Mouse (Mus musculus) hindbrain, embryonic 15.5 days (tissue): ENCODE results near the gene Lrp10. TPM values are rescaled to one million over a fixed set of nuclear protein-coding genes. Genes with fewer than 3 reads are reported as not detected.
A peak's percentile ranks its signal among the peaks of the same experiment; 100 is the strongest.

ENCODE experiments used
- ATAC-seq: fragments of 200-750 bp; cut with Nextera tagmentation; 2 replicates; pipeline ENCODE4 v1.8.0; 2017; ENCODE audit warnings: low read depth, moderate number of reproducible peaks, moderate TSS enrichment; ENCODE audit not compliant: low FRiP score
- H3K27ac ChIP-seq: fragments of 300-500 bp; sonication (generic); replicated peaks from 2 replicates; pipeline ENCODE4 v1.5.1; 2015; ENCODE audit warnings: mild to moderate bottlenecking, inconsistent platforms
- H3K27me3 ChIP-seq: fragments of 300-500 bp; sonication (generic); 2 replicates; pipeline ENCODE4 v1.6.1; 2015; ENCODE audit warnings: control low read depth, inconsistent platforms
- H3K36me3 ChIP-seq: fragments of 300-500 bp; sonication (generic); 2 replicates; pipeline ENCODE4 v1.6.1; 2015; ENCODE audit warnings: control low read depth, inconsistent platforms
- H3K4me1 ChIP-seq: fragments of 300-500 bp; sonication (generic); replicated peaks from 2 replicates; pipeline ENCODE4 v1.6.1; 2015; ENCODE audit warnings: control low read depth, inconsistent platforms
- H3K4me2 ChIP-seq: fragments of 300-500 bp; sonication (generic); 2 replicates; pipeline ENCODE4 v1.6.1; 2015; ENCODE audit warnings: moderate library complexity, mild to moderate bottlenecking, inconsistent platforms
- H3K4me3 ChIP-seq: fragments of 300-500 bp; sonication (generic); 2 replicates; pipeline ENCODE4 v1.5.1; 2015; ENCODE audit warnings: mild to moderate bottlenecking, inconsistent platforms
- H3K9ac ChIP-seq: fragments of 300-500 bp; sonication (generic); 2 replicates; pipeline ENCODE4 v1.6.1; 2015; ENCODE audit warnings: inconsistent platforms
- H3K9me3 ChIP-seq: fragments of 300-500 bp; sonication (generic); 2 replicates; pipeline ENCODE4 v1.6.1; 2016; ENCODE audit warnings: control low read depth, inconsistent platforms
- WGBS: fragments of 180-500 bp; shearing (Covaris S2); methylation state at CpG from one replicate; pipeline ENCODE4 v1.1.7; 2015; 5-methylcytosine and 5-hydroxymethylcytosine counted together
- polyA plus RNA-seq: library from polyadenylated mRNA; unstranded; fragments of >200 nt; fragmentation: Nextera tagmentation; extraction: Ambion mirVana; gene quantifications from 2 replicates; pipeline ENCODE4 v1.2.1, GENCODE M21; 2015

The Lrp10 gene
- polyA plus RNA-seq, 1 experiment from 2014 or later = 34.3 TPM

GRCm38 (mm10) chr14:54482498-54482897, 18.6 kb downstream of the Lrp10 start:
- Histone ChIP-seq H3K4me2 (no peak overlapping the region), H3K4me1 (peaks cover 15% of the 10 kb centered on the region), H3K9ac (no peak overlapping the region), H3K27me3 (0 out of 2 replicates have a peak, but pooled peaks cover 4% of the 10 kb centered on the region), H3K9me3 (no peaks in the 10 kb centered on the region), H3K27ac (no peak overlapping the region), H3K4me3 (no peak overlapping the region), H3K36me3 (no peaks in the 10 kb centered on the region)
- WGBS = 37% methylated on average over 9 of the region's 9 CpGs
- no peak for ATAC-seq

- H3K27me3 ChIP-seq = no peaks in the 10 kb centered on the region
- 93% methylated on average over 7 of the region's 7 CpGs for WGBS
- H3K27ac ChIP-seq = no peak overlapping the region
- no peaks in the 10 kb centered on the region for H3K36me3 ChIP-seq
- no peak overlapping the region for H3K9ac ChIP-seq
- H3K4me1 ChIP-seq = peaks cover 6% of the 10 kb centered on the region; the same call in 1 of the 2 replicates
- no peak overlapping the region for H3K4me2 ChIP-seq
- ATAC-seq = no peak
- H3K4me3 ChIP-seq = no peak overlapping the region
- no peaks in the 10 kb centered on the region for H3K9me3 ChIP-seq
Observed at GRCm38 (mm10) chr14:54485899-54486298, 22.0 kb downstream of the Lrp10 start.

GRCm38 (mm10) chr14:54487732-54488131, 23.8 kb downstream of the Lrp10 start:
- Histone ChIP-seq H3K4me3 (no peak overlapping the region), H3K27me3 (no peaks in the 10 kb centered on the region), H3K27ac (no peak overlapping the region), H3K36me3 (no peaks in the 10 kb centered on the region), H3K9ac (no peak overlapping the region), H3K4me1 (peaks cover 6% of the 10 kb centered on the region; the same call in 1 of the 2 replicates), H3K4me2 (no peak overlapping the region), H3K9me3 (no peaks in the 10 kb centered on the region)
- WGBS = 61% methylated on average over 2 of the region's 2 CpGs
- ATAC-seq = no peak

- no peak overlapping the region for H3K27ac ChIP-seq
- no peak overlapping the region for H3K9ac ChIP-seq
- no peaks in the 10 kb centered on the region for H3K9me3 ChIP-seq
- H3K36me3 ChIP-seq = no peaks in the 10 kb centered on the region
- H3K27me3 ChIP-seq = no peaks in the 10 kb centered on the region
- H3K4me1 ChIP-seq = peaks cover 6% of the 10 kb centered on the region; the same call in 1 of the 2 replicates
- no peak overlapping the region for H3K4me3 ChIP-seq
- H3K4me2 ChIP-seq = no peak overlapping the region
- ATAC-seq = no peak
Observed at GRCm38 (mm10) chr14:54488350-54488749, 24.4 kb downstream of the Lrp10 start.

GRCm38 (mm10) chr14:54492345-54493131, 28.6 kb downstream of the Lrp10 start:
- 69% methylated on average over 18 of the region's 18 CpGs for WGBS
- H3K4me2 ChIP-seq = no peak overlapping the region
- no peak overlapping the region for H3K27ac ChIP-seq
- no peak overlapping the region for H3K9ac ChIP-seq
- no peaks in the 10 kb centered on the region for H3K9me3 ChIP-seq
- H3K36me3 ChIP-seq = no peaks in the 10 kb centered on the region
- no peak overlapping the region for H3K4me3 ChIP-seq
- ATAC-seq = no peak
- H3K27me3 ChIP-seq = no peaks in the 10 kb centered on the region
- H3K4me1 ChIP-seq = peaks cover 6% of the 10 kb centered on the region; the same call in 1 of the 2 replicates

GRCm38 (mm10) chr14:54493236-54493635, 29.3 kb downstream of the Lrp10 start:
- Histone ChIP-seq H3K4me2 (no peak overlapping the region), H3K27ac (no peak overlapping the region), H3K36me3 (no peaks in the 10 kb centered on the region), H3K4me3 (no peak overlapping the region), H3K9ac (no peak overlapping the region), H3K9me3 (no peaks in the 10 kb centered on the region), H3K4me1 (no peaks in the 10 kb centered on the region), H3K27me3 (no peaks in the 10 kb centered on the region)
- ATAC-seq = no peak
- 95% methylated on average over 5 of the region's 5 CpGs for WGBS

- H3K27ac ChIP-seq = no peak overlapping the region
- no peaks in the 10 kb centered on the region for H3K27me3 ChIP-seq
- H3K9ac ChIP-seq = no peak overlapping the region
- no peak overlapping the region for H3K4me2 ChIP-seq
- ATAC-seq = 0 out of 2 replicates have a peak, but pooled peaks have one; percentile 8
- no peaks in the 10 kb centered on the region for H3K36me3 ChIP-seq
- no peak overlapping the region for H3K4me3 ChIP-seq
- H3K4me1 ChIP-seq = no peaks in the 10 kb centered on the region
- H3K9me3 ChIP-seq = no peaks in the 10 kb centered on the region
- WGBS = 1% methylated on average over 3 of the region's 3 CpGs
Observed at GRCm38 (mm10) chr14:54494234-54494633, 30.3 kb downstream of the Lrp10 start.

GRCm38 (mm10) chr14:54496706-54497105, 32.8 kb downstream of the Lrp10 start:
- Histone ChIP-seq H3K36me3 (no peaks in the 10 kb centered on the region), H3K27me3 (no peaks in the 10 kb centered on the region), H3K27ac (no peak overlapping the region), H3K4me2 (no peak overlapping the region), H3K9ac (no peak overlapping the region), H3K9me3 (no peaks in the 10 kb centered on the region), H3K4me3 (no peak overlapping the region), H3K4me1 (no peaks in the 10 kb centered on the region)
- WGBS = 83% methylated on average over 14 of the region's 14 CpGs
- ATAC-seq = no peak

- Histone ChIP-seq H3K4me2 (no peak overlapping the region), H3K36me3 (no peaks in the 10 kb centered on the region), H3K27me3 (no peaks in the 10 kb centered on the region), H3K27ac (no peak overlapping the region), H3K4me1 (no peaks in the 10 kb centered on the region), H3K9ac (no peak overlapping the region), H3K4me3 (no peak overlapping the region), H3K9me3 (no peaks in the 10 kb centered on the region)
- WGBS = 85% methylated on average over 2 of the region's 2 CpGs
- no peak for ATAC-seq
Observed at GRCm38 (mm10) chr14:54499330-54499729, 35.4 kb downstream of the Lrp10 start.

GRCm38 (mm10) chr14:54501365-54501764, 37.4 kb downstream of the Lrp10 start:
- no peak overlapping the region for H3K9ac ChIP-seq
- no peak for ATAC-seq
- no peak overlapping the region for H3K4me3 ChIP-seq
- H3K36me3 ChIP-seq = no peaks in the 10 kb centered on the region
- no peak overlapping the region for H3K4me2 ChIP-seq
- no peaks in the 10 kb centered on the region for H3K4me1 ChIP-seq
- no peaks in the 10 kb centered on the region for H3K27me3 ChIP-seq
- WGBS = 77% methylated on average over 2 of the region's 2 CpGs
- no peaks in the 10 kb centered on the region for H3K9me3 ChIP-seq
- H3K27ac ChIP-seq = no peak overlapping the region

- Histone ChIP-seq H3K9me3 (no peaks in the 10 kb centered on the region), H3K4me2 (no peak overlapping the region), H3K27me3 (no peaks in the 10 kb centered on the region), H3K36me3 (peaks cover 11% of the 10 kb centered on the region; the same call in 1 of the 2 replicates), H3K4me1 (no peaks in the 10 kb centered on the region), H3K27ac (no peak overlapping the region), H3K9ac (no peak overlapping the region), H3K4me3 (no peak overlapping the region)
- WGBS = 79% methylated on average over 2 of the region's 2 CpGs
- ATAC-seq = no peak
Observed at GRCm38 (mm10) chr14:54503092-54503491, 39.2 kb downstream of the Lrp10 start.

- 89% methylated on average over 9 of the region's 9 CpGs for WGBS
- Histone ChIP-seq H3K27me3 (no peaks in the 10 kb centered on the region), H3K4me3 (no peak overlapping the region), H3K27ac (no peak overlapping the region), H3K36me3 (peaks cover 75% of the 10 kb centered on the region), H3K9ac (no peak overlapping the region), H3K4me1 (no peaks in the 10 kb centered on the region), H3K4me2 (no peak overlapping the region), H3K9me3 (no peaks in the 10 kb centered on the region)
- ATAC-seq = no peak
Observed at GRCm38 (mm10) chr14:54509774-54510173, 45.8 kb downstream of the Lrp10 start.
